Mouse (Mus musculus) T-helper 17 cell (primary cell): ENCODE data around the gene Rpl27.
"Not testable (repeated sequence)": the region's sequence is repeated elsewhere in the genome, so short reads cannot be mapped to it uniquely, and the experiment has no call there.

ENCODE experiments used
- in situ Hi-C, 2 experiments: fragments of 300-600 bp; cut with MboI, MseI; formaldehyde crosslinking; loops; 1 replicate in 1 of 2; 2 replicates in 1 of 2; pipeline ENCODE4 v1.15.1; 2025; ENCODE audit warnings: high pct_unique_total_duplicates in 2 of 2

Rpl27 gene

DNA sequence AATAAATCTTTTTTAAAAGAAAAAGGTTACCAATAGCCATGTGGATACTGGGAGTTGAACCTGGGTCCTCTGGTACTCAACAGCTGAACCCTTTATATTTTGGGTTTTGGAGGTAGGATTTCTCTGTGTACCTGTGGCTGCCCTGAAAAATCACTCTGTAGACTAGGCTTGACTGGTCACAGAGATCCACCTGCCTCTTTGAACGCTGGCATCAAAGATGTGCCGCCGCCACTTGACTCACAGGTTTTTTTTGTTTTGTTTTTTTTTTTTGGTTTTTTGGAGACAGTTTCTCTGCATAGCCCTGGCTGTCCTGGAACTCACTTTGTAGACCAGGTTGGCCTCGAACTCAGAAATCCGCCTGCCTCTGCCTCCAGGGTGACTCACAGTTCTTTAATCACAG lies 5.7 kb downstream of the Rpl27 start:
- in situ Hi-C loops, result no loop called here

DNA sequence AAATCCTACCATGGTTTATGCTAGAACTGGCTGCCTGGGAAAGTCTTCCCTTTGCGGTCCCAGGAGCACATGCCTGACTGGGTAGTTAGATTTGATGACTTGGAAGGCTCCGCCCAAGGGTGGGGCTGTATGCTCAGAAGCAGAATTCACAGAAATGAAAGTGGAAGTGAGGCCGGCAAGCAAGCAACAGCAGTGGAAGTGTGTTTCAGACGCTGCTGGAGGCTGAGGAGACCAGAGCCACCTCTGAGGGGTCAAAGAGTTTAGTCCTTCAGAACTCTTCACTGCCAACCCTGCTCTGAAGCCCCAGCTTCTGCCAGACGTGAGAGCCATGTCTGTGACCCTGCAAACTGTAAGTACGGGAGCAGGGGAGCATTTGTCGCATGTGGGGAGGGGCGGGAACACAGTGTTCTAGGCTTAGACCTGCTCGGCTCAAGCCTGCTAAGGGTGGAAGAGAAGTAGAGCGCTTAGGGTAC lies 6.2 kb downstream of the Rpl27 start, which contains the start of gene Ifi35:
Ifi35 (plus strand) TSS at position 134 of the 473 bp plus-strand sequence.
- in situ Hi-C loops, result no loop called here

GRCm38 (mm10) chr11:101448899-101449298 lies 6.8 kb downstream of the Rpl27 start:
- in situ Hi-C loops, result no loop called here

DNA sequence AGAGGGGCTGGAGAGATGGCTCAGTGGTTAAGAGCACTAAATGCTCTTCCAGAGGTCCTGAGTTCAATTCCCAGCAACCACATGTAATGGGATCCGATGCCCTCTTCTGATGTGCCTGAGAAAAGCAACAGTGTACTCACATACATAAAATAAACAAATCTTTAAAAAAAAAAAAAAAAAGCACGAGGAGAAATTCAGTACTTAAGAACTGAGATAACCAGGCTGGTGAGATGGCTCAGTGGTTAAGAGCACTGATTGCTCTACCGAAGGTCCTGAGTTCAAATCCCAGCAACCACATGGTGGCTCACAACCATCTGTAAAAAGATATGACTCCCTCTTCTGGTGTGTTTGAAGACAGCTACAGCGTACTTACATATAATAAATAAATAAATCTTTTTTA lies 7.5 kb downstream of the Rpl27 start:
- in situ Hi-C loops, result not testable (repeated sequence)

- in situ Hi-C loops, result no loop called here
Measured at GRCm38 (mm10) chr11:101450394-101450793, 8.3 kb downstream of the Rpl27 start.

DNA sequence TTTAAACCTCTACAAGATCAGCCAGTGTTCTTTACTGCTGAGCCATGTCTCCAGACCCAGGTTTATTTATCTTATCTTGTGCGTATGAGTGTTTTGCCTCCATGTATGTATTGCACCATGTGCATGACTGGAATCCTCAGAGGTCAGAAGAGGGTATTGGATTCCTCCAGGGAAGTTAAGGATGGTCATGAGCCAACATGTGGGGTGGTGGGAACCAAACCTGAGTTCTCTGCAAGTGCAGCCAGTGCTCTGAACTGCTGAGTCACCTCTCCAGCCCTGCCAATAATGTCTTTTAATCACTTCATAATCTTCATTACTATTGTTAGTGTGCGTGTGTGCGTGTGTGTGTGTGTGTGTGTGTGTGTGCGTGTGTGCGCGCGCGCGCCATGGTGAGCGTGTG lies 9.4 kb downstream of the Rpl27 start:
- in situ Hi-C loops, result no loop called here

GRCm38 (mm10) chr11:101452093-101452774 lies 10.1 kb downstream of the Rpl27 start:
- in situ Hi-C loops, result no loop called here

- in situ Hi-C loops, result no loop called here
Measured at GRCm38 (mm10) chr11:101454702-101455101, 12.6 kb downstream of the Rpl27 start.

DNA sequence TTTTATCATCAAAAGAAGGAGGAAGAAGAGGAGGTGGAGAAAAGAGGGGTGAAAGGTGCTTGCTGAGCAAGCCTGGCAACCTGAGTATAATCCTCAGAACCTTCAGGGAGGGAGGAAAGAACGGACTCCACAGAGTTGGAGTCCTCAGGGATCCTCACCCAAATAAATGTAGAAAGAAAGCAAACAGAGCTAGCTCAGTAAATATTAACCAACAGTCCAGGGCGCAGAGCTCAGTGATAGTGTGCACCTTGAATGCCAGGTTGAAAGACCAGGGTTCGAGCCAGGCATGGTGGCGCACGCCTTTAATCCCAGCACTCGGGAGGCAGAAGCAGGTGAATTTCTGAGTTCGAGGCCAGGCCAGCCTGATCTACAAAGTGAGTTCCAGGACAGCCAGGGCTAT lies 13.5 kb downstream of the Rpl27 start:
- in situ Hi-C loops, result no loop called here

- in situ Hi-C loops, result no loop called here
Measured at GRCm38 (mm10) chr11:101457631-101458030, 15.5 kb downstream of the Rpl27 start.

DNA sequence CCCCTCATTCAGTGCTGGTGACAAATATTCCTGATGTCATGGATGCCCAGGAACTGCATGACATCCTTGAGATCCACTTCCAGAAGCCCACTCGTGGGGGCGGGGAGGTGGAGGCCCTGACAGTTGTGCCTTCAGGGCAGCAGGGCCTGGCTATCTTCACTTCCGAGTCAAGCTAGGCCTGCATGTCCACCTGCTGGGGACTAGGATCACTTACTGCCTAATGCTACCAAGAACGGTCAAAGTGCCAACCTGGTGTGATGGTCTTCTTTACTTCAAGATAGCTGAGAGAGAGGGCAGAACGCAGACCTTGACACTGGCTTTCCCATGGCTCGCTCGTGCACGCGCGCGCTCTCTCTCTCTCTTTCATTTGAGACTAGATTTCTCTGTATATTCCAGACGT lies 16.1 kb downstream of the Rpl27 start:
- in situ Hi-C loops, result no loop called here

DNA sequence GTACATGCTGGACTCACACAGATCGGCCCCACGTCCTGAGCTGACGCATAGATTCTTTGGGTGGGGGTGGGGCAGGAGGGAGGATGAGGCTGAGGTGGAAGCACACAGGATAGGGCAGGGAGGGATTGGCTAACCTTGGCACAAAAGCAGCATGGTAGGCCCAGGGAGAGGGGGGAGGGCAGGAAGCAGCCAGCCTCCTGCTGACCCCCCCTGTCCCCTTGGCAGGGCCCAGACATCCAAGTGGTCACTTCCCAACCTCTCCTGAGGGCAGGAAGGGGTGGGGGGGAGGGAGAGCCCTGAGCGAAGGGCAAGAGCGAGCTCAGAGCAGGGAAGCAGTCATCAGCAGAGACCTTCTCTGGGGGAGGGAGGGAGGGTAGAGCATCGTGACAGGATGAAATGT lies 17.6 kb downstream of the Rpl27 start:
- in situ Hi-C loops, result no loop called here

GRCm38 (mm10) chr11:101460321-101460720 lies 18.2 kb downstream of the Rpl27 start:
- in situ Hi-C loops, result no loop called here

DNA sequence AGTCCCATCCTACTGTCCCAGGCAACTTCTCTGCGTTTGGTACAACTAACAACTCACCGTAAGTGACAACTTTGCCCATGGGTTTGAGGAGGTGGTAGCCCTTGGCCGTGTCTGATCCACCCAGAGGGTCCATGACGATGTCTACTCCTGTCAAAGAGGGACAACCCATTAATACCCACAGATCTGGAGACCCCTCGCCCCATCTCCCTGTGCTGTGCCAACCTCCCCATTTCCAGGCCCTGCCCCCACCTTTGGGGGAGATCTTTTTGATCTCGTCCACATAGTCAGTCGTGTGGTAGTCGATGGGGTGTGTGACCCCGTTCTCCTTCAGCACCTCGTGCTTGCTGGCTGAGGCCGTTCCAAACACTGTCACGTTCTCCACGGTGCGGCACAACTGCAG lies 20.0 kb downstream of the Rpl27 start:
- in situ Hi-C loops, result no loop called here

DNA sequence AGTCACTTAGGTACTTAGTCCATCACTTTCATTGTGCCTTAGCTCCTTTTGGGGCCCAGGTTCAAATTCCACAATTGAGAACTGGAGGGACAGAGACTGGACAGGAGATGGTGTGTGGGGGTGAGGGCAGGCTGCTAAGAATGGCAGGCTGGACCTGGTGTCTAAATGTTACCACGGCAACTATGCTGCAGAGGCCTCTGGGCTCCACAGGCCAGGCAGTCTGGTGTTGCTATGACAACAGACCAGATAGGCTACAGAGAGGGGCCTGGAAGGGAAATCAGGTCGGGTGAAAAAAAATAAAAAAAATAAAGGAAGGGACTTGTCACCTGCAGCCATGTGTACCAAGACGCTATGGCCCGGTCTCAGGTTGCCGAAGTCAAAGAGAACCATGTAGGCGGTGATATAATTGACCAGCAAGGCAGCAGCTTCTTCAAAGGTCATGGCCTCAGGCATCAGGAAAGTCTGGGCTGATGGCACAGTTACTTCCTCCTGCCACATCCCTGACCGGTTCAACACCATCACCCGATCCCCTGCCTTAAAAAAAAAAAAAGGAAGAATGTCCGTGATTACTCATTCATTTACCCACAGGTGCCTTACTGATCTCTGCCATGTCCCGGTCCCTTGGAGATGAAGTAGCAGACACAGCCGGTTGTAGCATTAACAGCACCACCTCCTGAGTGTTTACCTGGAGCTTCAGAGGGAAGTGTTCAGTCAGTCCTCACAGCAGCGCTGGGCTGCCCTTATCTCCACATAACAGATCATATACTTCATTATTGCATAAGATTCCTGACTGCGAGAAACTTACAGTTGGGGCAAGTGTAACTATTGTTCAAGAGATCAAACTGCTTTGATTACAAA lies 20.7 kb downstream of the Rpl27 start:
- in situ Hi-C loops, result no loop called here

GRCm38 (mm10) chr11:101464211-101465100 lies 22.4 kb downstream of the Rpl27 start, which contains the start of gene Rnd2:
Gene Rnd2, plus strand, starts transcription at chr11:101464999.
- in situ Hi-C loops, result no loop called here

DNA sequence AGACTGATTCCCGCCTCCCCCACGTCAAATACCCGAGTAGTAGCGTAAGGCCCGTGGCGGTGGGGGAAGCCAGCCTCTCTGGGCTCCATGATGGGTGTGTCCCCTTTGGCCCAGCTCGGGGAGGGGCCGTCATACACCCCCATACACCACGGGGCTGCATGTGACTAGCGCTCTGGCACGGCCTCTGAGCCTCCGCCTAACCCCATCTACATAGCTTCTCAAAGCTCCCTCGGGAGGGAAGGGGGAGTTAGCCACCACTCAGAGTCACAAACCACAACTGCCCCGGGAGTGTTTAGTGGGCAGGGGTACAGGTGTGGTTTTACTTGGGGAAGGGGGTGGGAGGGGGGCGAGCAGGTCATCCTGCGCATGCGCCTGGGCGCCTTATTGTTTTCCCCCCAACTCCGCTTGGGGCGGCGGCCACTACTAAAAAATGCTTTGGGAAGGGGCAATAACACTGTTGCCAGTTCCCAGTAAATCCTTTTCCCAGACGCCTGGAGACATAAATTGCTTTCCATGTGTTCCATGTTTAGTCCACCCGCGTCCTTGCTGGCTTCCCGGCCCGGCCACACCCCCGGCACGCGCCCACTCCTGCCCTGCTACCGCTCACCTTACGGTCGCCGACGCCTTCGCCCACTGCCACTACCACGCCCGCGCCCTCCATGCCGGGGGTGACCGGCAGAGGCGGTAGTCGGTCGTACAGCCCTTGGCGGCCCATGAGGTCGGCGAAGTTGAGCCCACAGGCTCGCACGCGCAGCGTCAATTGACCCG lies 23.2 kb downstream of the Rpl27 start:
- in situ Hi-C loops, result no loop called here

DNA sequence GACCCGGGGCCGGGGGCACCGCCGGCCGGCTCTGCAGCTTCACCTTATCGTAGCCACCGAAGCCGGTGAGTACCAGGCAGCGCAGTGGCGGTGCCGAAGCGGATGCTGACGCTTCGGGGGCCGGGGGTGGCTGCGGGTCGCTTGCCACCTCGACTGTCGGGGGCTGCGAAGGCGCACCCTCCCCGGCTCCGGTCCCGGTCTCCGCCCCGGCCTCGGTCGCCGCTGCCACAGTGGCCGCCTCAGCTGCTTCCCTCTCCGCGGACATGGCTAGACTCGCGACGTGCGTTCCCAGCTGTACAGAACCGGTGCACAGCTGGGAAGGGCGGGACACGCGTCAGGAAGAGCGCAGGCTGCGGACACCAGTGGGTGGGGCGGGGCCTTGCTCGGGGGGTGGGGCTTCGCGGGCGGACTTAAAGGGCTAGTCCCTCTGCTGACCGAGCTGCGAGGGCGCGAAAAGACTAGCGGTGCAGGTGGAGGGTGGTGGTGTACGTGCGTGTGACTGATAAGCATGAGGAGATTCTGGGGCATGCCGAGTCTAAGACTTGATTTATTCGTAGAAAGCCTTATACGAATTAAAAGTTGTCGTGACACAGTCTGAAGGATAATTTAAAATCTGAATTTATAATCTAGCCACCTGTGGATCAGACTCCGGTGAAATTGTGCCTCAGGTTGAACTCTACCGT lies 23.9 kb downstream of the Rpl27 start, which contains the start of gene Vat1:
Vat1 (minus strand) TSS at position 362 of the 683 bp plus-strand sequence.
- in situ Hi-C loops, result no loop called here

DNA sequence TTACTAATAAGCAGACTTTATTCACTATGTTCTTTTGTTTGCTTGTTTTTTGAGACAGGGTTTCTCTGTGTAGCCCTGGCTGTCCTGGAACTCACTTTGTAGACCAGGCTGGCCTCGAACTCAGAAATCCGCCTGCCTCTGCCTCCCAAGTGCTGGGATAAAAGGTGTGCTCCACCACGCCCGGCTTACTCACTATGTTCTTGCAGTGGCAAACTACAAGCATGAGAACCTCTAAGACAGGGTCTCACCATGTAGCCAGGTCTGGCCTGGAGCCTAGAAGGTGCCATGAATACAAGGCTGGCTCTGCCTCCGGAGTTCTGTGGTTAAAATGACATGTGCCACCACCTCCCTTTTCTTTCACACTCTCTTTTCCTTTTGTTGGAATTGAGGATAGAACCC lies 24.5 kb downstream of the Rpl27 start:
- in situ Hi-C loops, result not testable (repeated sequence)
